Mouse (Mus musculus) cerebellum, adult 11-12 months (tissue): ENCODE measurements around the gene Vill.

Source experiments
- DNase-seq: peaks from one replicate; pipeline ENCODE4 v3.0.0; 2022

The Vill gene

DNA sequence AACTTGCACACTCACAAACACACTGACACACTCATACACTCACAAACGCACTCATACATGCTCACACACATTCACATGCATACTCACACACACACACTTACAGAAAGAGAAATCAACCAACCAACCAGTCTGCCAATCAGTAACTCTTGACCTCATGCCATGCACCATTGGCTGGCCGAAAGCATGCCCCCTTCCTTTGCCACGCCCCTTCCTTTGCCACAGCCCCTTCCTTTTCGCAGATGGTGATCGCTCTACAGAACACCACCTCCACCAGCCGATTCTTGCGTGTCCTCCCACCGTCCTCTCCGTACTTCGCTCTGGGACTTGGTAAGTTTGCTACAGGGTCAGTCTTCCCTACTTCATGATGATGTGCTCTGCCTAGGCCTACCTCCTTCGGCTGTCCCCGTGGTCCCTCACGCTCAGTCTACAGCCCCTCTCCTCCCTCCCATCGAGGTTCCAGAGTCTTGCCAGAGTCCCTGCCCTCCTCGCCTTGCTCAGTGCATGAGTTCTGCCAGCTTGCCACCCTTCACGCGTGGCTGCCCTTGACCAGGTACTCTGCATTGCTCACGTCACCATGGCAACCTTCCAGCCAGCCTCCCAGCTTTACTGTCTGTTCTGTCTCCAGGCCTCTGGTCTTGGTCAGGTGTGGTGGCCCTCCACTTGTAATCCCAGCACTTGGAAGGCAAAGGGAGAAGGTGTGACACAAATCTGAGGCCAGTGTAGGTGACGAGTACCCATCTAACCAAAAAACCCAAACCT lies 67.0 kb downstream of the Vill start:
- no peak for DNase-seq

DNA sequence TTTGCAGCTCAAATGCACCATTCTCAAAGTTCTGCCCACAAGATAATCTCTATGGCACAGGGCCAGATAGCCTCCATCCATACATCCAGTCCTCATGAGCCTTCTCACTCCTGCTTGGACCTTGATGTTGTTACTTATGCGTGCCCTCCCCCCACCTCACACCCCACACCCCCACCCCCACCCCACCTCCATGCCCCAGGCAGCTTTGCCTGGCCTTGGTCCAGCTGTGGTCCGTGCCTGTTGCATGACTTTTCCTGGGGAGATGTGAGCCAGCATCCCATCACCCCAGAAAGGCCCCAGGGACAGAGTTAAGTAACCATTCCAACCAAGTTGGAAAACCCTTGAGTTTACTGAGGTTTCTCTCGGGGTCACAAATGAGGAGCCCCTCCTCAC lies 67.6 kb downstream of the Vill start:
- DNase-seq = no peak
